In the genomic region with DNA sequence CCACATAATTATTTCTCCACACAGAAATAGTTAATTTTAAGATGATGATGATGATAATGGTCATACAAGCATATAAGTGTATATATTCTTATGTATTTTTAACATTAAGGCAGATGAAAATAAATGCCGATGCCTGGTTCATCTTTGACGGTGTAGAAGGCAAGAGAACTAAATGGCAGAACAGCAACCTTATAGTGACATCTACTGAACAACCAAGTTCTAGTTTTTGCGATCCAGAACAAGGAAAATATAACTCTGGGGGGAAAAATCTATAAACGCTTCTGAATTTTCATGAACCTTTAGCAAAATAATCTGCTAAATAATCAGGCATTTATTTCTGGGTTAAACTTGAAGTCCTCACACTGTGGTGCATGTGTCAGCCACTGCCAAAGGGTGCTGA, we compare ENCODE assay signal across 18 mouse cellular contexts.
"Had no signal": no experiment of that assay in that cellular context is flagged by ENCODE, and none has a peak within 500 bp of the region (broad histone marks: within the 10 kb centered on the region; RNA-seq: fewer than 3 reads in every experiment).

No protein-coding gene starts in this region.

- H3K9ac ChIP-seq: lung, embryonic 14.5 days; midbrain, embryonic 12.5 days; neural tube, embryonic 13.5 days; neural tube, embryonic 15.5 days had no signal

- H3K27me3 ChIP-seq: midbrain, embryonic 12.5 days; neural tube, embryonic 13.5 days; neural tube, embryonic 15.5 days had no signal

- DNase-seq: lung, adult 18-20 months; lung, embryonic 14.5 days; lung, postnatal 10 days; lung, postnatal 4 days; midbrain, embryonic 14.5 days; retina, postnatal 1 day; right cerebral cortex, adult 18-20 months; right cerebral cortex, postnatal 25 days; right cerebral cortex, postnatal 4 days; spleen, adult 18-20 months; thymus, adult 18-20 months; thymus, postnatal 14 days; thymus, postnatal 36 days had no signal

- H3K36me3 ChIP-seq: midbrain, embryonic 10.5 days; midbrain, embryonic 12.5 days; neural tube, embryonic 13.5 days; neural tube, embryonic 15.5 days had no signal

- H3K4me3 ChIP-seq: midbrain, embryonic 10.5 days; midbrain, embryonic 12.5 days; myocyte; neural tube, embryonic 13.5 days; neural tube, embryonic 15.5 days had no signal

- H3K4me1 ChIP-seq: midbrain, embryonic 10.5 days; midbrain, embryonic 12.5 days; neural tube, embryonic 13.5 days; neural tube, embryonic 15.5 days had no signal

- H3K9me3 ChIP-seq: midbrain, embryonic 10.5 days; midbrain, embryonic 12.5 days; neural tube, embryonic 13.5 days; neural tube, embryonic 15.5 days had no signal

- H3K4me2 ChIP-seq: lung, embryonic 14.5 days; midbrain, embryonic 12.5 days; neural tube, embryonic 13.5 days; neural tube, embryonic 15.5 days had no signal

- H3K27ac ChIP-seq: midbrain, embryonic 10.5 days; midbrain, embryonic 12.5 days; neural tube, embryonic 13.5 days; neural tube, embryonic 15.5 days had no signal
